Comparison of ENCODE assay signal across 8 mouse cellular contexts in genomic region chr5:114775056-114775979, GRCm38 (mm10). TPM values are rescaled to one million over a fixed set of nuclear protein-coding genes. Genes with fewer than 3 reads are reported as not detected.
A peak's percentile ranks its signal among the peaks of the same experiment; 100 is the strongest.
DNase-seq lines count a peak whose midpoint lies in the region; ATAC-seq and TF ChIP-seq lines count a peak whose summit lies in the region.

Git2 (minus strand) TSS chr5:114775517.

- ATAC-seq in embryonic facial prominence, embryonic 11.5 days (replicated peaks; ENCODE audit: insufficient number of reproducible peaks, low FRiP score, low TSS enrichment, low read depth), result no peak
- ATAC-seq in kidney, embryonic 14.5 days (ENCODE audit: low FRiP score, low TSS enrichment), result no peak
- ATAC-seq in liver, embryonic 14.5 days (ENCODE audit: insufficient read depth), result no peak

- peaks cover 17% of the 10 kb centered on the region for H3K4me1 ChIP-seq in cerebellum, adult 2 months (ENCODE audit: control insufficient read depth, insufficient read depth, low read length)
- H3K4me1 ChIP-seq in ES-Bruce4 (ENCODE audit: control insufficient read depth, insufficient read depth, low read length), result no peaks in the 10 kb centered on the region
- H3K4me1 ChIP-seq in embryonic facial prominence, embryonic 11.5 days (ENCODE audit: control insufficient read depth, insufficient read depth, low read length), result no peaks in the 10 kb centered on the region
- H3K4me1 ChIP-seq in heart, adult 2 months (ENCODE audit: control insufficient read depth, insufficient read depth, low read length), result peaks cover 9% of the 10 kb centered on the region
- H3K4me1 ChIP-seq in kidney, embryonic 14.5 days (ENCODE audit: control insufficient read depth, insufficient read depth, low read length), result peaks cover 18% of the 10 kb centered on the region
- H3K4me1 ChIP-seq in liver, embryonic 14.5 days (replicated peaks; ENCODE audit: control insufficient read depth in 2 of 2, insufficient read depth in 2 of 2, low read length in 1 of 2), result peaks cover 20 to 38% of the 10 kb centered on the region in 2 experiments
- peaks cover 20% of the 10 kb centered on the region for H3K4me1 ChIP-seq in olfactory bulb, adult 2 months (ENCODE audit: control insufficient read depth, insufficient read depth, low read length)

- H3K9ac ChIP-seq in ES-Bruce4 (ENCODE audit: low read depth, poor library complexity, severe bottlenecking), result peak within 1 kb of the TSS; percentile 89
- H3K9ac ChIP-seq in embryonic facial prominence, embryonic 11.5 days (replicated peaks; ENCODE audit: low read length), result peak within 1 kb of the TSS; percentile 92
- peak within 1 kb of the TSS; percentile 97 for H3K9ac ChIP-seq in heart, adult 2 months (ENCODE audit: low read depth, low read length)
- H3K9ac ChIP-seq in kidney, embryonic 14.5 days (ENCODE audit: low read depth, low read length), result peak within 1 kb of the TSS; percentile 94
- peak within 1 kb of the TSS; percentile 97 for H3K9ac ChIP-seq in liver, embryonic 14.5 days (replicated peaks)

- H3K36me3 ChIP-seq in ES-Bruce4 (ENCODE audit: control insufficient read depth, insufficient read depth, low read length, poor library complexity, severe bottlenecking), result no peaks in the 10 kb centered on the region
- no peaks in the 10 kb centered on the region for H3K36me3 ChIP-seq in embryonic facial prominence, embryonic 11.5 days (replicated peaks; ENCODE audit: control insufficient read depth, insufficient read depth, low read depth, low read length)
- H3K36me3 ChIP-seq in heart, adult 2 months (ENCODE audit: control insufficient read depth, insufficient read depth, low read length), result no peaks in the 10 kb centered on the region; the same call in 1 of the 2 replicates
- H3K36me3 ChIP-seq in kidney, embryonic 14.5 days (ENCODE audit: control insufficient read depth, insufficient read depth, low read length), result no peaks in the 10 kb centered on the region
- H3K36me3 ChIP-seq in liver, embryonic 14.5 days (replicated peaks; ENCODE audit: control insufficient read depth, insufficient read depth, low read depth), result no peaks in the 10 kb centered on the region; the same call in 1 of the 2 replicates

- peak within 1 kb of the TSS; percentile 82 for H3K4me2 ChIP-seq in embryonic facial prominence, embryonic 11.5 days (ENCODE audit: low read depth, low read length)
- H3K4me2 ChIP-seq in kidney, embryonic 14.5 days (replicated peaks; ENCODE audit: low read depth, low read length), result peak within 1 kb of the TSS; percentile 71
- H3K4me2 ChIP-seq in liver, embryonic 14.5 days (ENCODE audit: low read depth), result peak within 1 kb of the TSS; percentile 95

- H3K9me3 ChIP-seq in ES-Bruce4 (replicated peaks; ENCODE audit: control insufficient read depth, insufficient read depth, low read length, poor library complexity, severe bottlenecking), result no peaks in the 10 kb centered on the region
- H3K9me3 ChIP-seq in embryonic facial prominence, embryonic 11.5 days (replicated peaks; ENCODE audit: control insufficient read depth, low read length), result no peaks in the 10 kb centered on the region
- H3K9me3 ChIP-seq in kidney, embryonic 14.5 days (ENCODE audit: control insufficient read depth, low read length), result no peaks in the 10 kb centered on the region
- no peaks in the 10 kb centered on the region for H3K9me3 ChIP-seq in liver, embryonic 14.5 days (ENCODE audit: control insufficient read depth, low read length)

- TF ChIP-seq POLR2A in cerebellum, adult 2 months (IDR thresholded peaks at IDR 0.05; ENCODE audit: borderline replicate concordance, insufficient read depth, low read length), result no peak
- no peak for TF ChIP-seq POLR2A in ES-Bruce4 (IDR thresholded peaks at IDR 0.05; ENCODE audit: insufficient read depth, low read length)
- no peak for TF ChIP-seq POLR2A in heart, adult 2 months (IDR thresholded peaks at IDR 0.05; ENCODE audit: insufficient read depth, low read depth, low read length)
- no peak for TF ChIP-seq POLR2A in olfactory bulb, adult 2 months (IDR thresholded peaks at IDR 0.05; ENCODE audit: insufficient read depth, low read depth, low read length)

- WGBS in cerebellum, adult 2 months, result under 1% methylated on average over 54 of the region's 63 CpGs
- under 1% methylated on average over 60 of the region's 63 CpGs for WGBS in embryonic facial prominence, embryonic 11.5 days
- 2% methylated on average over 58 of the region's 63 CpGs for WGBS in heart, adult 2 months
- WGBS in kidney, embryonic 14.5 days, result under 1% methylated on average over 58 of the region's 63 CpGs
- WGBS in liver, embryonic 14.5 days (ENCODE audit: insufficient replicate concordance), result under 1% methylated on average over 58 of the region's 63 CpGs
- WGBS in olfactory bulb, adult 2 months, result under 1% methylated on average over 63 of the region's 63 CpGs

- H3K27ac ChIP-seq in cerebellum, adult 2 months (ENCODE audit: insufficient read depth, low read length), result peak within 1 kb of the TSS; percentile 100
- H3K27ac ChIP-seq in ES-Bruce4 (ENCODE audit: insufficient read depth, low read length), result peak within 1 kb of the TSS; percentile 34; the same call in 1 of the 2 replicates
- H3K27ac ChIP-seq in embryonic facial prominence, embryonic 11.5 days (replicated peaks; ENCODE audit: low read depth, low read length), result peak within 1 kb of the TSS; percentile 77
- H3K27ac ChIP-seq in heart, adult 2 months, result peak within 1 kb of the TSS; percentile 99
- H3K27ac ChIP-seq in kidney, embryonic 14.5 days (ENCODE audit: low read depth, low read length), result peak within 1 kb of the TSS; percentile 83
- H3K27ac ChIP-seq in liver, embryonic 14.5 days, result peak within 1 kb of the TSS; percentile 67
- peak within 1 kb of the TSS; percentile 96 for H3K27ac ChIP-seq in olfactory bulb, adult 2 months (ENCODE audit: insufficient read depth, low read depth, low read length)

- TF ChIP-seq CTCF in cerebellum, adult 2 months (IDR thresholded peaks at IDR 0.05; ENCODE audit: borderline replicate concordance, insufficient read depth, low read depth, low read length), result no peak
- TF ChIP-seq CTCF in ES-Bruce4 (IDR thresholded peaks at IDR 0.05; ENCODE audit: low read depth, low read length), result no peak
- TF ChIP-seq CTCF in heart, adult 2 months (IDR thresholded peaks at IDR 0.05), result no peak
- no peak for TF ChIP-seq CTCF in liver, embryonic 14.5 days (IDR thresholded peaks at IDR 0.05; ENCODE audit: low read depth)
- no peak for TF ChIP-seq CTCF in olfactory bulb, adult 2 months (IDR thresholded peaks at IDR 0.05; ENCODE audit: insufficient read depth, low read depth, low read length)

- H3K79me2 ChIP-seq in heart, adult 2 months (replicated peaks; ENCODE audit: control insufficient read depth, insufficient read depth, low read length), result peaks cover 11% of the 10 kb centered on the region

- H3K4me3 ChIP-seq in cerebellum, adult 2 months (replicated peaks; ENCODE audit: insufficient read depth, low read depth, low read length), result peak within 1 kb of the TSS; percentile 97
- peak within 1 kb of the TSS; percentile 95 for H3K4me3 ChIP-seq in ES-Bruce4 (ENCODE audit: low read depth, low read length)
- peak within 1 kb of the TSS; percentile 90 for H3K4me3 ChIP-seq in embryonic facial prominence, embryonic 11.5 days (ENCODE audit: low read depth, low read length)
- H3K4me3 ChIP-seq in heart, adult 2 months, result peak within 1 kb of the TSS; percentile 86
- H3K4me3 ChIP-seq in kidney, embryonic 14.5 days (ENCODE audit: low read length), result peak within 1 kb of the TSS; percentile 98
- H3K4me3 ChIP-seq in liver, embryonic 14.5 days (ENCODE audit: insufficient read depth in 1 of 2, low read depth in 2 of 2, low read length in 2 of 2), result peak within 1 kb of the TSS; percentile 91 to 100
- H3K4me3 ChIP-seq in olfactory bulb, adult 2 months (ENCODE audit: insufficient read depth, low read depth, low read length), result peak within 1 kb of the TSS; percentile 76

- intact Hi-C loops in heart, adult 2 months (cut with DNase I), result no loop called here

- no peaks in the 10 kb centered on the region for H3K27me3 ChIP-seq in cerebellum, adult 2 months (ENCODE audit: control insufficient read depth, insufficient read depth, low read length)
- H3K27me3 ChIP-seq in ES-Bruce4 (ENCODE audit: control insufficient read depth, insufficient read depth, low read length, poor library complexity, severe bottlenecking), result no peaks in the 10 kb centered on the region
- no peaks in the 10 kb centered on the region for H3K27me3 ChIP-seq in embryonic facial prominence, embryonic 11.5 days (ENCODE audit: control insufficient read depth, insufficient read depth, low read length)
- H3K27me3 ChIP-seq in heart, adult 2 months (ENCODE audit: control insufficient read depth, insufficient read depth, low read length), result no peaks in the 10 kb centered on the region
- no peaks in the 10 kb centered on the region; the same call in 1 of the 2 replicates for H3K27me3 ChIP-seq in kidney, embryonic 14.5 days (ENCODE audit: control insufficient read depth, insufficient read depth, low read length)
- no peaks in the 10 kb centered on the region for H3K27me3 ChIP-seq in liver, embryonic 14.5 days (ENCODE audit: control insufficient read depth, insufficient read depth, low read length)

- peak in 1 of 2 experiments; percentile 42 for DNase-seq in cerebellum, adult 2 months
- no peak for DNase-seq in cerebellum, adult 18-20 months
- peak; percentile 40 for DNase-seq in embryonic facial prominence, embryonic 11.5 days (ENCODE audit: low spot score)
- DNase-seq in heart, adult 2 months, result peak; percentile 17 to 44
- peak in 1 of 3 experiments; percentile 32 for DNase-seq in liver, embryonic 14.5 days (ENCODE audit: low read depth in 3 of 3, low spot score in 3 of 3)

- no peak for TF ChIP-seq EP300 in ES-Bruce4 (IDR thresholded peaks at IDR 0.05; ENCODE audit: insufficient read depth, low read depth, low read length)
- TF ChIP-seq EP300 in heart, adult 2 months (IDR thresholded peaks at IDR 0.05; ENCODE audit: insufficient read depth, low read depth, low read length), result no peak
- TF ChIP-seq EP300 in liver, embryonic 14.5 days (IDR thresholded peaks at IDR 0.05; ENCODE audit: low read depth), result no peak

RNA-seq across cellular contexts. Expression of gene Git2, which starts in this region (rescaled TPM):
- polyA plus RNA-seq in cerebellum, adult 2 months (2012; rRNA removed), result 96.5 and 107 TPM in 2 replicates
- polyA plus RNA-seq in ES-Bruce4 (2011; ENCODE audit: insufficient read depth, insufficient read length, low read depth, missing spikeins), result 42.0 and 43.6 TPM in 2 replicates
- polyA plus RNA-seq in embryonic facial prominence, embryonic 11.5 days (2014; fragmentation: Nextera tagmentation; extraction: Ambion mirVana), result 33.9 and 37.7 TPM in 2 replicates
- total RNA-seq in heart, adult 2 months (2021), result 10 to 100 TPM; 27.6 to 28.7 TPM
- polyA plus RNA-seq in heart, adult 2 months (2012; rRNA removed), result 32.6 and 35.3 TPM in 2 replicates
- polyA plus RNA-seq in kidney, embryonic 14.5 days (2014; fragmentation: Nextera tagmentation; extraction: Ambion mirVana), result 32.8 and 41.7 TPM in 2 replicates
- polyA plus RNA-seq in liver, embryonic 14.5 days (2012; rRNA removed), result 12.7 and 13.7 TPM in 2 replicates
- polyA plus RNA-seq in liver, embryonic 14.5 days (2014; fragmentation: Nextera tagmentation; extraction: Ambion mirVana), result 12.1 and 12.7 TPM in 2 replicates
- polyA plus RNA-seq in olfactory bulb, adult 2 months (2012; ENCODE audit: insufficient read depth, insufficient read length, low replicate concordance, missing spikeins), result not detected in 2 replicates

Comparison
In these comparisons a context has a peak if more than half of its experiments do, and no peak if none do; other contexts are left out.
1. DNase-seq: peak in embryonic facial prominence, embryonic 11.5 days (single experiment) and heart, adult 2 months (2 of 2); none in cerebellum, adult 18-20 months (0 of 2).
2. H3K27ac ChIP-seq: peak in every context shown above with its lines; median percentile 100 in cerebellum, adult 2 months; 99 in heart, adult 2 months; 96 in olfactory bulb, adult 2 months; 83 in kidney, embryonic 14.5 days; 77 in embryonic facial prominence, embryonic 11.5 days; 67 in liver, embryonic 14.5 days; 34 in ES-Bruce4.
3. Peak in every context shown above with its lines, with median percentiles within 50 percentile points of each other: H3K4me3 ChIP-seq, H3K9ac ChIP-seq and H3K4me2 ChIP-seq.